Mouse (Mus musculus): Measurements from ENCODE around the gene Htt. TPM values are rescaled to one million over a fixed set of nuclear protein-coding genes. Genes with fewer than 3 reads are reported as not detected.

Gene Htt
- total RNA-seq, 4 experiments from 2014 or later = 74.6 to 88.4 (median 78.5) TPM

DNA sequence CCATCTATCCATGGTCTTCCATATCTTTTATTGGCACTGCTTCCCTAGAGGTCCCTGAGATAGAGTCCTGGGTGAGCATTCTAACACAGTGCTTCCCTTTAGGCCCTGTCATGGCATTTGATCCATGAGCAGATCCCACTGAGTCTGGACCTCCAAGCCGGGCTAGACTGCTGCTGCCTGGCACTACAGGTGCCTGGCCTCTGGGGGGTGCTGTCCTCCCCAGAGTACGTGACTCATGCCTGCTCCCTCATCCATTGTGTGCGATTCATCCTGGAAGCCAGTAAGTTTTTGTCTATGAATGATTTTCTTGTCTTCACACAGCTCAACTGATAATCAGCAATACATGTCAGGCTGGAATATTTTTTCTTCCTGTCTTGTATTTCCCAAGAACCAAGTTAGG, 123.7 kb downstream of the Htt start:
- DNase-seq (ENCODE audit: low spot score in 2 of 2) = no peak

DNA sequence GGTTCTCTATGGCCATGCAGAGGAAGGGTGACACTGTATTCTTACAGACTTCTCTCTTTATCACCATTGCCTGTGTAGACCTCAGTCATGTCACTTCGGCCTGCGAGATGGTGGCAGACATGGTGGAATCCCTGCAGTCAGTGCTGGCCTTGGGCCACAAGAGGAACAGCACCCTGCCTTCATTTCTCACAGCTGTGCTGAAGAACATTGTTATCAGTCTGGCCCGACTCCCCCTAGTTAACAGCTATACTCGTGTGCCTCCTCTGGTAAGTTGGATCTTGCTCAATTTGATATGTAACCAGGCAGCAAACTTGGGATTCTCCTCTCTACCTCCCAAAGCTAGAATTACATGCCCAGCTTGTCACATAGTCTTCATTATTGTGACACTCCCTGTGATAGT, 127.7 kb downstream of the Htt start:
- no peak for DNase-seq (ENCODE audit: low spot score in 2 of 2)

DNA sequence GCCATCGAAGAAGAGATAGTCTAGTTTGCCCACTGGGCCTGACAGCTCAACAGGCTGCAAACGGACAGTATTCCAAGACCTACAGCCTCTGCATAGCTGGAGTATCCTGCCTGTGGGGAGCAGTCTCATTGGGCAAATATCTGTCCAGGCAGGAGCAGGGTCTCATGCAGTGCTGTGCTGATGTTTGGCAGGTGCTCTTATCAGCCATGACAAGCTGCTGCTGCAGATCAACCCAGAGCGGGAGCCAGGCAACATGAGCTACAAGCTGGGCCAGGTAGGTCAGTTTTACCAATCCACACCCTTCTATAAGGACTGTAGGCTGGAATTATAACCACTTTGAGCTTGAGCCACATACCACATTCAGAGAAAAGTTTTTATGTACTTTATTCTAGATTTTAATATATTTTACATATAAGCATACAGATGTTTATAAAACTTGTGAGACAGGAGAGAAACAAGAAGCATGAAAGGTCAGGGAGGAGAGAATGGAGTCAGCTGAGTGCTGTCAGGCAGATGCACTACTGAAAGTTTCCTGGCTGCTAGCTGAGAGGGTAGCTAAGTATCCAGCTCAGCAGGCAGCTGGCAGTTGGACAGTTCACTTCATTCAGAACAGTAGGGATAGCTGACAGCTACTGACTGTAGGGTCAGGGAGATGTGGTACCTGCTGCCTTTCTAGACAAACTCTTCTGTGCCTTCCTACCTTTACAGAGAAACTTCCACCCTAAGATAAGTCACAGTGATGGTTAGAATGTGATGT, 135.3 kb downstream of the Htt start:
- DNase-seq (ENCODE audit: low spot score in 2 of 2) = no peak

DNA sequence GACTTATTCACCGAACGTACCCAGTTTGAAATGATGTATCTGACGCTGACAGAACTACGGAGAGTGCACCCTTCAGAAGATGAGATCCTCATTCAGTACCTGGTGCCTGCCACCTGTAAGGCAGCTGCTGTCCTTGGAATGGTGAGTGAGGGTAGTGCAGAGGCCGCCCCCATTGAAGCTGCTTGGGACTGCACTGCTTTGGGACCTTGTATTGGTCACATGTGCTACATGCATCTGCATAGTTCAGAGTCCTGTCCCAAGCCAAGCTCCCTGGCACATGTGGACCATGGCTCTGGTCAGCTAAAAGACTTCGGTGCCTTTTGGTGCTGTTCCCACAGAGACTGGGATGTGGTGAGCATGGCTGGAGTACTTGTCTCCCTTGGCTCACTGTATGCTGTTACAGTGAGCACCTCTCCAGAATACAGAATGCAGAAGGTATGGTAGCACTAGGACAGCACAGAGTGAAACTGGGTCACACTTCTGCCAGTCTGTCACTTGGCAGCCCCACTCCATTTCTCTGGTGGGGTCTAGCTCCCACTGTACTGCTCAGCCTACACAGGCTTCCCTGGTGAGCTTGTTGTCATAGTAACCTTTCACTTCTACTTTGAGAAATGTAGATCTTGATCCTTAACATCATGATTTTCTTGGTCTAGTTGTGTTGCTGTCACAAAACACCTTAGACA, 138.4 kb downstream of the Htt start:
- DNase-seq (ENCODE audit: low spot score in 2 of 2) = no peak

DNA sequence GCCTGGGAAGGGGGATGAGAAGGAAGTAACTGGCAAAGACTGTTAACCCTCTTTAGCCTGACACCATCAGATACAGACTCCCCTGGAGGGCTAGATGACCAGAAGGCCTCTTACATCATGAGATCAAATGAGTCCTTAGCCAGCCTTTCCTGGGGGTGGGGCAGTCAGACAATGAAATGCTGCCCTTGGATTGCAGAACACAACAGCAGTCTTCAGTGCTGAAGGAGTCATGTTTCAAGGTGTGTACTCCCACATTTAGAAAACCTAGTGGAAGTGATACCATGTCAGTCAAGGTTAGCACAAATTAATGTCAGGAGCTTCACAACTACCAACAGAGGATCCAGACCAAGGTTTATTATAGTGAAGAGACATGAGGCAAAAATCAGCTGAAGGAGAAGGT, 140.8 kb downstream of the Htt start:
- no peak for DNase-seq (ENCODE audit: low spot score in 2 of 2)

DNA sequence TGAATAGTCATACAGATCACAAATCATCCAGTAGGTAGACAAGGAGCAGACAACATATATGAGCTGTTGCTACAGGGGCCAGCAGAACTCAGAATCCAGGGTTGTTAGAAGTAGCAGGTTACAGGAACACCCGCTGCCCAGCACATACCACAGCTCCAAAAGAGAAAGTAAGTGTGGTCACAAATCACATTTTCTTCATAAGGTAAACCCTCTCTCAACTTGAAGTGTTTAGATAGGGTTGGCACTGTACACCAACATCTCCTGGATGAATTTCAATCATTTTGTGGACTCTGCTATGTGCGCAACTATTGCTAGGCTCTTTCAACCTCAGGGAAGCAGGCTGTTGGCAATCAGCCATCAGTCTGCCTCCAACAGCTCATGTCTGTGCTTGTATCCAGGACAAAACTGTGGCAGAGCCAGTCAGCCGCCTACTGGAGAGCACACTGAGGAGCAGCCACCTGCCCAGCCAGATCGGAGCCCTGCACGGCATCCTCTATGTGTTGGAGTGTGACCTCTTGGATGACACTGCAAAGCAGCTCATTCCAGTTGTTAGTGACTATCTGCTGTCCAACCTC, 141.4 kb downstream of the Htt start:
- DNase-seq (ENCODE audit: low spot score in 2 of 2) = peak in 1 of 2 experiments; percentile 36

DNA sequence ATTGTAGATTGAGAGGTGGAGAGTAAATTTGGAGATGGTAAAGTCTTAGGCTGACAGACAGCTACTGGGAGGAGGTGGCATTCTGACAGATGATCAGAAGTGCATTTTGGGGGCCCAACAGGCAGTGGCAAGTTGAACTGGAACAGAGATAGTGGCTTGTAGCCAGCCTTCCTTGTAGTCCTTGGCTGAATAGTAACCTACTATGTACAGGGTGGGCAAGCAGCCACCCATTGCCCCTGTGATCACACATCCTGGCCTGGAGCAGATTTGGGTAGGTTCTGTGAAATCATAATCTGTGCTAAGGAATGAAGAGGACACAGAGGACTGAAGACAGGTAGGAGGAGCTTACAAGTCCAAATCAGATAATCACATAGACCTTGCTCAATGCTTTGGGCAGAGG, 142.9 kb downstream of the Htt start:
- no peak for DNase-seq (ENCODE audit: low spot score in 2 of 2)

DNA sequence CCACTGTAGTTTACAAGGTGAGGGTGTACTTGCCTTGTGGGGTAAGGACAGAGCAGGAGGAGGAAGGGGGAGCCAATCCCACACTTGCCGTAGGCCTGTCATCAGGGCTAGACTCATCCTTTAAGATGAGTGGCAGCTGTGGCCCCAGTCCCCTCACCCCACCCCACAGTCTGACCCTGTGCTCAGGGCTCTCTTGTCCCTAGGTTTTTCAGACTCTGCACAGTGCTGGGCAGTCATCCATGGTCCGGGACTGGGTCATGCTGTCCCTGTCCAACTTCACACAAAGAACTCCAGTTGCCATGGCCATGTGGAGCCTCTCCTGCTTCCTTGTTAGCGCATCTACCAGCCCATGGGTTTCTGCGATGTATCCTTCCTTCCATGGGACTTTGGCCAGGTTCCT, 145.7 kb downstream of the Htt start:
- no peak for DNase-seq (ENCODE audit: low spot score in 2 of 2)

DNA sequence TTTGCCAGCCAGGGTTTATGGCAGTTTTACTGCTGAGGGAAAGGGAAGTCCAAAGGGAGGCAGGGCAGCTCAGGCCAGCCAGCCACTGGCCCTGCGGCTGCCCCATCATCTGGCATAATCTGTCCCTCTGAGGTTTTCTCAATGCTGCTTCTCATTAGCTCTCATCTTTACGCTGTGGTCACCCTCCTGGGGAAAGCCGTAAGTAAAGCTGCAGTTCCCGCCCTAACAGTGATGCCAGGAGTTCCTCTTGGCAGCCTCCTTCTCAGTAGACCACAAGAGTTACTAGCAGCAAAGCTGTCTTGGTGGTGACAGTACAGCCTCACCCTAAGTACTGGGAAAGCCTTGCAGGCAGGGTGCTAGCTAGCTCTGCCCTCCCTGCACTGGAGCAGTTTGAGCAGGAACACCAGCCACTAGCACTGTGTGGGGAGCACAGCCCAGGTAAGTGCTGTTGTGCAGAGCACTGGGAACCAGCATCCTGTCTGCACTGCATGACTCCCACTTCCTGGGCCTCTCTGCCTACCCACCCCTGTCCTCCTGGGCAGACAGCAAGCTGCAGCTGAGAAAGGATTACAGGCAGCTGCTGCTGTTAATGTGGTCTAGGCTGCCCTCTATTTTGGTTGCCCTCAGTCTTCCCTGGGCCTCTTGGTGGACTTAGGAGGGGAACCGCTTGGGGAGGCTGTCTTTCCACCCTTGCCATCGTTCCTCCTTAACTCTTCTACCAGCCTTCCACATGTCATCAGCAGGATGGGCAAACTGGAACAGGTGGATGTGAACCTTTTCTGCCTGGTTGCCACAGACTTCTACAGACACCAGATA, 146.6 kb downstream of the Htt start, which contains the start of gene Msantd1:
TSS of gene Msantd1 (plus strand) at position 103 of the 816 bp plus-strand sequence.
- no peak for DNase-seq (ENCODE audit: low spot score in 2 of 2)

DNA sequence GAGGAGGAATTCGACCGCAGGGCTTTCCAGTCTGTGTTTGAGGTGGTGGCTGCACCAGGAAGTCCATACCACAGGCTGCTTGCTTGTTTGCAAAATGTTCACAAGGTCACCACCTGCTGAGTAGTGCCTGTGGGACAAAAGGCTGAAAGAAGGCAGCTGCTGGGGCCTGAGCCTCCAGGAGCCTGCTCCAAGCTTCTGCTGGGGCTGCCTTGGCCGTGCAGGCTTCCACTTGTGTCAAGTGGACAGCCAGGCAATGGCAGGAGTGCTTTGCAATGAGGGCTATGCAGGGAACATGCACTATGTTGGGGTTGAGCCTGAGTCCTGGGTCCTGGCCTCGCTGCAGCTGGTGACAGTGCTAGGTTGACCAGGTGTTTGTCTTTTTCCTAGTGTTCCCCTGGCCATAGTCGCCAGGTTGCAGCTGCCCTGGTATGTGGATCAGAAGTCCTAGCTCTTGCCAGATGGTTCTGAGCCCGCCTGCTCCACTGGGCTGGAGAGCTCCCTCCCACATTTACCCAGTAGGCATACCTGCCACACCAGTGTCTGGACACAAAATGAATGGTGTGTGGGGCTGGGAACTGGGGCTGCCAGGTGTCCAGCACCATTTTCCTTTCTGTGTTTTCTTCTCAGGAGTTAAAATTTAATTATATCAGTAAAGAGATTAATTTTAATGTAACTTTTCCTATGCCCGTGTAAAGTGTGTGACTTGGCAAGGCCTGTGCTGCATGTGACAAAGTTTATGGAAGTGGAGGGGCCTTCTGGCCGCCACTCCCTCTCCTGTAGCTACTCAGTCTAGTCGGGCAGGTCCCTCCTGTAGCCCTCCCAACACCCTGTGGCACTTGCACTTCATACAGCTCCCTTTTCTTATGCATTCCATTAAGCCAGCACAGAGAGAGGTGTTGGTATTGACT, 147.4 kb downstream of the Htt start:
- no peak for DNase-seq (ENCODE audit: low spot score in 2 of 2)

DNA sequence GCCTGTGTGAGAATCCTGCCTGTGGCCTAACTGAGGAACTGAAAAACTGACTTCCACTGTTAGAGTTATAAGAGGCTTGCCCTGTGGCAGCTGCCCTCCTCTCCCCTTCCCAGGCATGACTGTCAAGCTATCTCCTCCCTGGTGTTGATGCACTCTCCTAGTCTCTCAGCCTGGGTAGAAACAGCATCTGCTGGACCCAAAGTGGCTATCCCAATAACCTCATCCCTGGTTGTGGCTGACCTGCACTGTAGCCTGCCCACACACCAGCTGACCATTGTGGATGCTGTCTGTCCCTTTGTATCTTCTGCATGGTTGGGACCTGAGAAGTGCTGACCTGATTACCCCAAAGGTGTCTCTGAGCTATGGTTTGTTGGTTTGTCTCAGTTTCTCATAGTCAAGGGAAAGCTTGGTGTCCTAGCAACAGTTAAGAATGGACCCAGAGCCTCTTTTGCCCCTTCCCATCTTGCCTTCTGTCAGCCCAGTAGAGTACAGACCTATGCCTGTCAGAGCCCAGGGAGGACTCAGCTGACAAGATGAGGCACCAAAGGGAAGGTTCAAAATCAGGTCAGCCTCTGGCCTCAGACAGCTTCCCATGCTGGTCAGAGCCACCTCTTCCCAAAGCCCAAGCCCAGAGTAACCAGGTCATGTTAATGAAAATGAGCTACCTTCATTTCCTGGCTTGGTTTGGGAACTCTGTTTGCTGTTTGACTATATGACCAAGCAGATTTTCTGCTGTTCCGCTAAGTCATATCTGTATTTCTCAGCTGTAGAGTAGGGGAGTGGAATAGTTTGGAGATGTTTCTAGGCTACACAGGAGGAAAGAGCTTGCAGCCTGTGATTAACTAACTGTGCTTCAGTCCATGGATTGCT, 148.3 kb downstream of the Htt start:
- DNase-seq (ENCODE audit: low spot score in 2 of 2) = no peak

DNA sequence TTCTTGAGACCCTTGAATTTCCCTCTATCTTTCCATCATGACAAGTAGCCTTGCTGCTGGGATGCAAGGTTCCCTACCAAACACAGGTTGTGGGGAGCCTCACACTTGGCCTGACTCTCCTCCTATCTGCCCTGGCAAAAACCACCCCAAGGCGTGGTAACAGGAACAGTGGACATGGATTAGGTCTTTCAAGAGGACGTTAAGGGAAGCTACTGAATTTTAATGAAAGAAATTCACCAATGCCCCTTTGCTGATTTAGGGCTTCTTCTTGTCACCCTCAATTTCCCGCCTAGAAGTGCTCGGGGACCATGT, 148.9 kb downstream of the Htt start:
- no peak for DNase-seq (ENCODE audit: low spot score in 2 of 2)

DNA sequence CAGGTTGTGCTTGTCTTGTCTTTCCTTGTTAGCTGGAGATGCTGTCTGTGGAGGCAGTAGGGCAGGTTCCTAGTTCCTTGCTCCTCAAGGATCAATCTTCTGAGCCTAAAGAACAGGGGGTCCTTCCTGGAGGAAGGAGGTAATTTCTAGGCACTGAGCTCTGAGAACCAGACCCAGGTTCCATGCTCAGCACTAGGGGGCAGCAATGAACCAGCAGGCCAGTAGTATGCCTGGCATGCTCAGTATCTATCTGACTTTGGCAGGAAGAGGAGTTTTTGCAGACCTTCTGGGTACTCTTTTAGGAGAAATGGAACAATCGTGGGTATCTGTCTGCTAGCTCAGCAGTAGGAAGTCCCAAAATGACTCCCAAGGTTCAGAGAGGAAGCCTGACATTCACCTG, 154.3 kb downstream of the Htt start:
- DNase-seq (ENCODE audit: low spot score in 2 of 2) = peak; percentile 46 to 56

DNA sequence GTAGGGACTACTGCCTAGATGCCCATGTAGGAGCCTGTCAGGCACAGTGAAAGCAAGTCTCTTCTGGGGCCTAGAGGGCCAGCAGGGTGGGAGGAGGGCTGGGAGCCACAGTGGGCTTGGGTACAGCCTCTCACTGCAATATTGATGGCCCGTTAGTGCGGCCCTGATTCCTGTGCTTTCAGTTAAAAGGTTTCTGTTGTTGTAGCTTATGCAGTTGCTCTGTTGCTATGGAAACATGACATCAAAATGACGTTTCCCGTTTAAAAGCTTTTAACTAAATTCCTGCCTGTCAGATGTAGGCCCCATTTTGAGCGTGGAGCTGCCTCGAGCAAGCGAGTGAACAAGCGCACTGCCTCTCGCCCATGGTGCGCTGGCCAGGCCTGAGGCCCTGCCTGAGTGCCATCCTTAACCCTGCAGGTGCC, 155.7 kb downstream of the Htt start:
- no peak for DNase-seq (ENCODE audit: low spot score in 2 of 2)

DNA sequence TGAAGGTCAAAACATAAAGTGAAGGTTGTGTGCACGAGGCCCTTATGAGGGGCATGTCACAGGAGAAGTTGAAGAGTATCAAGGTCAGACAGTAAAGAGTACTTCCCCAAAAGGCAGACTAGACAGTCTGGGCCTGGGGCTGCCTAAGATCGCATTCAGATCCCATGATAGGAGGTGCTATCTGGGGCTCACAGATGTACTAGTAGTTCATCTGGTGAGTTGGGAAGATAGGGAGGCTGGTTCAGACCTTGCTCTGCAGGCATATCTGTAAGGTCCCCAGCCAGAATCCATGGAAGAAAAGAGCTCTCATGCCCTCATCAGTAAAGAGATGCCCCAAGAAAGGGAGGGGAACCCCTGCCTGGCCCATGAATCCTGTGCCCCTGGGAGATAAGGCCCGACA, 157.2 kb downstream of the Htt start:
- DNase-seq (ENCODE audit: low spot score in 2 of 2) = no peak

DNA sequence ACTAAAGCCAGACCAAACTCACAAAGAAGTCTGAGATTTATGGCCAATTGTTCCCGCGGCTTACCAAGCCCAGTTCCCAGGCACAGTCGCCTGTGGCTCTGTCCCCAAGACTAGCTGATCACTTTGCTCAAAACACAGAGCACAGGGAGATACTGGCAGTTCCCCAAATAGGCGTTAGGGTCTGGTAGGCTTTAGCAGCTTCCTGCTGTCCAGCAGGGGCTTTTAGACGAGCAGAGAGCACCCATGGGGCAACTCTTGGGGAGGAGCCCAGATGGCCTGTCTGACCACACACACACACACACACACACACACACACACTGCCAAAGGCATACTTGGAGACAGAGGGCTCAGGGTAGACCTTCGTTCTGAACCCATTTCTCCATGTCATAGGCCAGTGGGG, 161.0 kb downstream of the Htt start:
- no peak for DNase-seq (ENCODE audit: low spot score in 2 of 2)

DNA sequence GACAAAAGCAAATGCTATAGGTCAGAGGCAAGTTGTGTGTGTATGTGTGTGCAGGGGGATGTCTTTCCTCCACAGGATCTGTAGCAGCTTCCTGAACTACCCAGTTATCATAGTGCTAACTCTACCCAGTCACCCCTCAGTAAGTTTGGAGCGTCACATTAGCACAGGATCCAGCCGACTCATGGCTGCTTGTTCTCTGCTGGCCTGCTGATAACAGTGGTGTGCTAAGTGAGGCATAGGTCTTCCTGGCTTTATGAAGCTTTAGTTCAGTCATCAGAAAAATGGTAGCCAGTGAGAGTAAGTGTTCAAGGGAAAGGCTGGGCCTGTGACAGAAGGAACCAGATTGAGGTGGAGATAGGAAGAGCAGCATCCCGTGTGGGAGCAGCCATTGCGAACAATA, 162.4 kb downstream of the Htt start:
- DNase-seq (ENCODE audit: low spot score in 2 of 2) = no peak

DNA sequence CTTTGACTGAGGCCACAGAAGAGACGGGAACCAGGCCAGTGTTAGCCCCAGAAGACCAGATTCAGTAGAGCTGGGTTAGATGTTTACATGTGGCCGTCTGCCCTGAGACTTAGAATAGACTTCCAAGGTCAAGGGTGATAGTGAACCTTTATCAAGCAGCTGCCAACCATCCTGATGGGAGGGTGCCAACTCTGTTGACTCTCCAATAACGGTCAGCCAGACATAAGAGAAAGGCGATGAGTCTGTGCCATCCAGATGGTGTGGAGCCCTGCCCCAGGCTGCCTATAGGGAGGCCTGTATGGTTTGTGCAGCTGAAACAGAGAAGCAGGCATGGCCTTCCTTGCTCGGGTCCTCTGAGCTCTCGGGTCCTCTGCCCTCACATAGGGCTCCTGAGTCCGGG, 163.0 kb downstream of the Htt start:
- DNase-seq (ENCODE audit: low spot score in 2 of 2) = no peak

DNA sequence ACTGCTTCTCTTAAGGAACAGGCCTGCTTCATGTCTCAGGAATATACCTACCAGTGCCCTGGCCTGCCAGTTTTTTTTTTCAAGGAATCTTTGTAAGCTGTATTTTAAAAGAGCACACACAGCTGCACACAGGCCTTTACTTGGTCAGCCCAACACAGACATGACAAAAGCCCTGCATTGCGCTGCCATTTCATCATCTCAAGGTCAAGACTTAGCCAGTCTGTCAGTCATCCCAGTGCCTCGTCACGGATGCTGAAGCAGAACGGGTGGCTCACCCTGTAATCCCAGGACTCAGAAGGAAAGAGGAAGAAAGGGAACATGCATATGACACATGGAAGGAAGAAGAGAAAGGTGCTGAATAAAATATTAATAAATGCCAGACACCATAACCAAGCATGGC, 166.1 kb downstream of the Htt start:
- no peak for DNase-seq (ENCODE audit: low spot score in 2 of 2)
